Mouse (Mus musculus) embryonic facial prominence, embryonic 12.5 days (tissue): Measurements from ENCODE around the gene Eef1akmt3. TPM values are rescaled to one million over a fixed set of nuclear protein-coding genes. Genes with fewer than 3 reads are reported as not detected.

Source experiments
- ATAC-seq: fragments of 200-750 bp; cut with Nextera tagmentation; 2 replicates; pipeline ENCODE4 v1.8.0; 2017; ENCODE audit not compliant: insufficient number of reproducible peaks, insufficient read depth, low FRiP score, low TSS enrichment
- H3K27ac ChIP-seq: fragments of 300-500 bp; sonication (generic); 2 replicates; pipeline ENCODE4 v1.5.1; 2016; ENCODE audit warnings: mild to moderate bottlenecking
- H3K27me3 ChIP-seq: fragments of 300-500 bp; sonication (generic); 2 replicates; pipeline ENCODE4 v1.6.1; 2016; ENCODE audit warnings: mild to moderate bottlenecking, moderate library complexity
- H3K36me3 ChIP-seq: fragments of 300-500 bp; sonication (generic); 2 replicates; pipeline ENCODE4 v1.6.1; 2016; ENCODE audit warnings: mild to moderate bottlenecking
- H3K4me1 ChIP-seq: fragments of 300-500 bp; sonication (generic); 2 replicates; pipeline ENCODE4 v1.6.1; 2016
- H3K4me2 ChIP-seq: fragments of 300-500 bp; sonication (generic); replicated peaks from 2 replicates; pipeline ENCODE4 v1.6.1; 2016; ENCODE audit warnings: mild to moderate bottlenecking, moderate library complexity
- H3K4me3 ChIP-seq: fragments of 300-500 bp; sonication (generic); 2 replicates; pipeline ENCODE4 v1.5.1; 2016; ENCODE audit warnings: mild to moderate bottlenecking
- H3K9ac ChIP-seq: fragments of 300-500 bp; sonication (generic); 2 replicates; pipeline ENCODE4 v1.6.1; 2016; ENCODE audit warnings: mild to moderate bottlenecking, moderate library complexity
- H3K9me3 ChIP-seq: fragments of 300-500 bp; sonication (generic); 2 replicates; pipeline ENCODE4 v1.6.1; 2016; ENCODE audit warnings: mild to moderate bottlenecking, moderate library complexity
- WGBS: fragments of 180-500 bp; shearing (Covaris S2); methylation state at CpG from one replicate; pipeline ENCODE4 v1.1.7; 2016; 5-methylcytosine and 5-hydroxymethylcytosine counted together
- polyA plus RNA-seq: library from polyadenylated mRNA; unstranded; fragments of >200 nt; fragmentation: Nextera tagmentation; extraction: Ambion mirVana; gene quantifications from 2 replicates; pipeline ENCODE4 v1.2.1, GENCODE M21; 2016

Gene Eef1akmt3
- polyA plus RNA-seq, 1 experiment from 2014 or later: 0.45 TPM

- Histone ChIP-seq H3K27me3 (peaks cover 53% of the 10 kb centered on the region), H3K9me3 (no peaks in the 10 kb centered on the region), H3K4me1 (peaks cover 6% of the 10 kb centered on the region; the same call in 1 of the 2 replicates), H3K9ac (no peak within 1 kb of the TSS), H3K4me2 (peak within 1 kb of the TSS; percentile 1), H3K4me3 (0 out of 2 replicates have a peak within 1 kb of the TSS, but pooled peaks have one; percentile 6), H3K27ac (no peak within 1 kb of the TSS), H3K36me3 (peaks cover 10% of the 10 kb centered on the region)
- ATAC-seq: no peak
- WGBS: 26% methylated on average over 5 of the region's 5 CpGs
Measured at GRCm38 (mm10) chr10:127047954-127048353, 6.6 kb upstream of the Eef1akmt3 start, which contains the start of gene Cyp27b1. TSS of gene Cyp27b1 (plus strand) at chr10:127048250.

GRCm38 (mm10) chr10:127043187-127043586, 1.9 kb upstream of the Eef1akmt3 start:
- Histone ChIP-seq H3K4me3 (no peak overlapping the region), H3K4me2 (no peak overlapping the region)

GRCm38 (mm10) chr10:127042468-127043115, 1.3 kb upstream of the Eef1akmt3 start:
- peaks cover 16% of the 10 kb centered on the region for H3K27me3 ChIP-seq
- H3K9me3 ChIP-seq: no peaks in the 10 kb centered on the region
- H3K27ac ChIP-seq: no peak overlapping the region
- H3K9ac ChIP-seq: peak overlapping the region; percentile 68
- ATAC-seq: no peak
- H3K4me2 ChIP-seq: peak overlapping the region; percentile 97
- 16% methylated on average over 5 of the region's 5 CpGs for WGBS
- H3K4me3 ChIP-seq: peak overlapping the region; percentile 83
- H3K4me1 ChIP-seq: peaks cover 9% of the 10 kb centered on the region; the same call in 1 of the 2 replicates
- peaks cover 10% of the 10 kb centered on the region for H3K36me3 ChIP-seq

More at GRCm38 (mm10) chr10:127043187-127043586, 1.9 kb upstream of the Eef1akmt3 start:
- H3K4me1 ChIP-seq: peaks cover 9% of the 10 kb centered on the region; the same call in 1 of the 2 replicates
- no peaks in the 10 kb centered on the region for H3K9me3 ChIP-seq
- H3K9ac ChIP-seq: no peak overlapping the region
- H3K36me3 ChIP-seq: peaks cover 10% of the 10 kb centered on the region
- H3K27me3 ChIP-seq: peaks cover 22% of the 10 kb centered on the region
- WGBS: 81% methylated on average over 6 of the region's 6 CpGs
- ATAC-seq: no peak
- no peak overlapping the region for H3K27ac ChIP-seq

- WGBS: under 1% methylated on average over 44 of the region's 44 CpGs
Measured at GRCm38 (mm10) chr10:127041774-127042338, 543 bp upstream of the Eef1akmt3 start.

GRCm38 (mm10) chr10:127040569-127041214, 621 bp downstream of the Eef1akmt3 start:
- peaks cover 10% of the 10 kb centered on the region for H3K36me3 ChIP-seq
- peaks cover 9% of the 10 kb centered on the region; the same call in 1 of the 2 replicates for H3K4me1 ChIP-seq
- ATAC-seq: no peak
- H3K4me2 ChIP-seq: peak overlapping the region; percentile 97
- H3K9me3 ChIP-seq: no peaks in the 10 kb centered on the region
- peak overlapping the region; percentile 68 for H3K9ac ChIP-seq
- H3K4me3 ChIP-seq: peak overlapping the region; percentile 83
- 0 out of 2 replicates have a peak overlapping the region, but pooled peaks have one; percentile 66 for H3K27ac ChIP-seq
- H3K27me3 ChIP-seq: peaks cover 10% of the 10 kb centered on the region; the same call in 1 of the 2 replicates
- WGBS: 2% methylated on average over 20 of the region's 20 CpGs

More at GRCm38 (mm10) chr10:127041774-127042338, 543 bp upstream of the Eef1akmt3 start:
- peak overlapping the region; percentile 68 for H3K9ac ChIP-seq
- peak overlapping the region; percentile 97 for H3K4me2 ChIP-seq
- peak overlapping the region; percentile 83 for H3K4me3 ChIP-seq
- H3K27ac ChIP-seq: peak overlapping the region; percentile 80; the same call in 1 of the 2 replicates
- peaks cover 9% of the 10 kb centered on the region; the same call in 1 of the 2 replicates for H3K4me1 ChIP-seq
- no peaks in the 10 kb centered on the region for H3K9me3 ChIP-seq
- peak; percentile 79 for ATAC-seq
- H3K27me3 ChIP-seq: peaks cover 10% of the 10 kb centered on the region; the same call in 1 of the 2 replicates
- H3K36me3 ChIP-seq: peaks cover 10% of the 10 kb centered on the region

GRCm38 (mm10) chr10:127037641-127038040, 3.7 kb downstream of the Eef1akmt3 start:
- ATAC-seq: no peak
- Histone ChIP-seq H3K9me3 (no peaks in the 10 kb centered on the region), H3K4me2 (no peak overlapping the region), H3K4me3 (no peak overlapping the region), H3K9ac (no peak overlapping the region), H3K36me3 (no peaks in the 10 kb centered on the region), H3K4me1 (peaks cover 4% of the 10 kb centered on the region; the same call in 1 of the 2 replicates), H3K27ac (no peak overlapping the region), H3K27me3 (peaks cover 10% of the 10 kb centered on the region; the same call in 1 of the 2 replicates)
- 80% methylated on average over 12 of the region's 12 CpGs for WGBS

GRCm38 (mm10) chr10:127036273-127036672, 5.0 kb downstream of the Eef1akmt3 start:
- Histone ChIP-seq H3K9ac (no peak overlapping the region), H3K4me2 (no peak overlapping the region), H3K27me3 (peaks cover 10% of the 10 kb centered on the region; the same call in 1 of the 2 replicates), H3K4me1 (no peaks in the 10 kb centered on the region), H3K36me3 (no peaks in the 10 kb centered on the region), H3K9me3 (no peaks in the 10 kb centered on the region), H3K4me3 (no peak overlapping the region), H3K27ac (no peak overlapping the region)
- no peak for ATAC-seq
- WGBS: 80% methylated on average over 12 of the region's 12 CpGs

- Histone ChIP-seq H3K4me3 (no peak overlapping the region), H3K4me2 (no peak overlapping the region), H3K9ac (no peak overlapping the region), H3K27ac (no peak overlapping the region), H3K4me1 (0 out of 2 replicates have a peak, but pooled peaks cover 10% of the 10 kb centered on the region), H3K9me3 (no peaks in the 10 kb centered on the region), H3K36me3 (peaks cover 10% of the 10 kb centered on the region), H3K27me3 (no peaks in the 10 kb centered on the region)
- 80% methylated on average over 8 of the region's 8 CpGs for WGBS
- ATAC-seq: no peak
Measured at GRCm38 (mm10) chr10:127033301-127033741, 8.0 kb downstream of the Eef1akmt3 start.

- Histone ChIP-seq H3K27me3 (no peaks in the 10 kb centered on the region), H3K36me3 (peaks cover 37% of the 10 kb centered on the region), H3K4me2 (peak within 1 kb of the TSS; percentile 81), H3K9me3 (no peaks in the 10 kb centered on the region), H3K27ac (peak within 1 kb of the TSS; percentile 76), H3K4me1 (0 out of 2 replicates have a peak, but pooled peaks cover 10% of the 10 kb centered on the region), H3K9ac (peak within 1 kb of the TSS; percentile 89), H3K4me3 (peak within 1 kb of the TSS; percentile 82)
- 6% methylated on average over 56 of the region's 56 CpGs for WGBS
- peak; percentile 80 for ATAC-seq
Measured at GRCm38 (mm10) chr10:127030336-127031296, 10.7 kb downstream of the Eef1akmt3 start, which contains the start of gene Tsfm. TSS of gene Tsfm (minus strand) at chr10:127030840.

- no peaks in the 10 kb centered on the region for H3K9me3 ChIP-seq
- H3K27ac ChIP-seq: no peak overlapping the region
- H3K4me1 ChIP-seq: no peaks in the 10 kb centered on the region; the same call in 1 of the 2 replicates
- peaks cover 14% of the 10 kb centered on the region for H3K36me3 ChIP-seq
- ATAC-seq: no peak
- H3K9ac ChIP-seq: no peak overlapping the region
- WGBS: 79% methylated on average over 16 of the region's 16 CpGs
- H3K4me3 ChIP-seq: no peak overlapping the region
- no peaks in the 10 kb centered on the region for H3K27me3 ChIP-seq
- H3K4me2 ChIP-seq: no peak overlapping the region
Measured at GRCm38 (mm10) chr10:127018422-127018821, 22.9 kb downstream of the Eef1akmt3 start.
